Mouse (Mus musculus) G1E (cell line): ENCODE data around the gene Zfyve28. TPM values are rescaled to one million over a fixed set of nuclear protein-coding genes. Genes with fewer than 3 reads are reported as not detected.
A peak's percentile ranks its signal among the peaks of the same experiment; 100 is the strongest.

Experiments
- ATAC-seq: 2 replicates; pipeline ENCODE4 v1.8.0; 2016; ENCODE audit warnings: mild to moderate bottlenecking; ENCODE audit not compliant: insufficient number of reproducible peaks, poor library complexity, low FRiP score, severe bottlenecking; ENCODE audit errors: extremely low read depth
- DNase-seq: peaks from one replicate; pipeline ENCODE4 v3.0.0; 2012; ENCODE audit warnings: low spot score
- H3K27me3 ChIP-seq: 2 replicates; pipeline ENCODE4 v1.6.1; 2012; ENCODE audit warnings: mild to moderate bottlenecking, low read length, inconsistent platforms; ENCODE audit not compliant: insufficient read depth
- H3K36me3 ChIP-seq: replicated peaks from 2 replicates; pipeline ENCODE3; 2012; ENCODE audit warnings: mild to moderate bottlenecking, inconsistent platforms
- H3K4me1 ChIP-seq: 2 replicates; pipeline ENCODE4 v1.6.1; 2012; ENCODE audit warnings: low read depth, low read length, inconsistent platforms, mixed read lengths; ENCODE audit not compliant: insufficient read depth
- H3K4me3 ChIP-seq: 2 replicates; pipeline ENCODE4 v1.5.1; 2012; ENCODE audit warnings: low read depth, mild to moderate bottlenecking, inconsistent platforms, low read length, moderate library complexity, mixed read lengths
- H3K9me3 ChIP-seq: replicated peaks from 2 replicates; pipeline ENCODE4 v1.6.1; 2012; ENCODE audit warnings: inconsistent platforms
- CTCF ChIP-seq: IDR thresholded peaks from 2 replicates; pipeline ENCODE4 v1.5.1; 2012; ENCODE audit warnings: low read depth, low read length, inconsistent platforms, mixed read lengths
- GATA1 ChIP-seq: IDR thresholded peaks from 2 replicates; pipeline ENCODE4 v1.6.1; 2012; ENCODE audit warnings: borderline replicate concordance, low read length, inconsistent platforms, mixed read lengths
- GATA2 ChIP-seq: IDR thresholded peaks from 2 replicates; pipeline ENCODE4 v1.6.1; 2012; ENCODE audit warnings: low read depth, low read length, inconsistent platforms, borderline replicate concordance
- POLR2AphosphoS5 ChIP-seq: IDR thresholded peaks from 2 replicates; pipeline ENCODE4 v1.6.1; 2012; ENCODE audit warnings: low read depth, low read length, inconsistent platforms; ENCODE audit not compliant: insufficient replicate concordance
- TAL1 ChIP-seq: conservative IDR thresholded peaks from 2 replicates; pipeline ENCODE4 v1.6.1; 2012; ENCODE audit warnings: low read depth, low read length, inconsistent platforms, mixed read lengths
- polyA plus RNA-seq: library from polyadenylated mRNA; stranded (reverse); fragments of >175 nt; gene quantifications from 2 replicates; pipeline ENCODE4 v1.2.3, GENCODE M21; 2012
- total RNA-seq, 2 experiments: library from RNA; stranded (forward) in 1 of 2; stranded (reverse) in 1 of 2; fragments of 200-1000 nt in 1 of 2; fragments of >200 nt in 1 of 2; fragmentation: Nextera tagmentation in 1 of 2; gene quantifications; 2 replicates each; pipeline ENCODE4 v1.2.3; 2014 to 2017

Zfyve28 gene
- not detected in 2 replicates for total RNA-seq (2014; fragmentation: Nextera tagmentation)
- 0.05 TPM in 1 of 2 replicates, not detected in the other for total RNA-seq (2017)
- not detected in 2 replicates for polyA plus RNA-seq

GRCm38 (mm10) chr5:34288154-34288716 lies at the start of gene Zfyve28, which contains the start of gene Cfap99:
Gene Zfyve28 (minus strand): TSS chr5:34288449.
Gene Cfap99 (plus strand): TSS chr5:34288600.
- no peak within 1 kb of the TSS; the same call in 1 of the 2 replicates for H3K4me3 ChIP-seq
- H3K36me3 ChIP-seq, result no peaks in the 10 kb centered on the region
- H3K9me3 ChIP-seq, result peaks cover 14% of the 10 kb centered on the region
- TF ChIP-seq CTCF (no peak), POLR2AphosphoS5 (no peak), TAL1 (no peak), GATA2 (no peak), GATA1 (no peak)
- no peak for ATAC-seq
- H3K4me1 ChIP-seq, result no peaks in the 10 kb centered on the region
- no peak for DNase-seq
- H3K27me3 ChIP-seq, result peaks cover 46% of the 10 kb centered on the region

GRCm38 (mm10) chr5:34336775-34337450 lies 48.7 kb upstream of the Zfyve28 start:
- DNase-seq (peak; percentile 74), ATAC-seq (no peak)
- peaks cover 46% of the 10 kb centered on the region for H3K4me1 ChIP-seq
- no peak for TF ChIP-seq POLR2AphosphoS5
- H3K36me3 ChIP-seq, result peaks cover 30% of the 10 kb centered on the region
- no peaks in the 10 kb centered on the region for H3K27me3 ChIP-seq
- peak overlapping the region; percentile 94 for H3K4me3 ChIP-seq
- H3K9me3 ChIP-seq, result no peaks in the 10 kb centered on the region

GRCm38 (mm10) chr5:34336097-34336774 lies 48.0 kb upstream of the Zfyve28 start, which contains the start of gene Rnf4:
Gene Rnf4 (plus strand): TSS chr5:34336289.
- peak within 1 kb of the TSS; percentile 94 for H3K4me3 ChIP-seq
- TF ChIP-seq TAL1 (no peak), CTCF (no peak), POLR2AphosphoS5 (no peak), GATA2 (no peak), GATA1 (no peak)

GRCm38 (mm10) chr5:34335539-34336096 lies 47.4 kb upstream of the Zfyve28 start:
- DNase-seq, result peak; percentile 44
- TF ChIP-seq TAL1 (no peak), GATA1 (no peak), POLR2AphosphoS5 (no peak), GATA2 (no peak), CTCF (no peak)
- peaks cover 36% of the 10 kb centered on the region for H3K4me1 ChIP-seq
- H3K27me3 ChIP-seq, result no peaks in the 10 kb centered on the region
- no peaks in the 10 kb centered on the region for H3K9me3 ChIP-seq
- peak overlapping the region; percentile 94 for H3K4me3 ChIP-seq
- H3K36me3 ChIP-seq, result peaks cover 36% of the 10 kb centered on the region
- no peak; the same call in 1 of the 2 replicates for ATAC-seq

More at GRCm38 (mm10) chr5:34336097-34336774, 48.0 kb upstream of the Zfyve28 start, which contains the start of gene Rnf4:
- H3K9me3 ChIP-seq, result no peaks in the 10 kb centered on the region
- ATAC-seq (peak; percentile 89), DNase-seq (peak; percentile 98)
- peaks cover 33% of the 10 kb centered on the region for H3K36me3 ChIP-seq
- peaks cover 41% of the 10 kb centered on the region for H3K4me1 ChIP-seq
- no peaks in the 10 kb centered on the region for H3K27me3 ChIP-seq

GRCm38 (mm10) chr5:34334081-34334480 lies 45.8 kb upstream of the Zfyve28 start:
- peaks cover 23% of the 10 kb centered on the region for H3K4me1 ChIP-seq
- ATAC-seq (no peak), DNase-seq (no peak)
- H3K27me3 ChIP-seq, result no peaks in the 10 kb centered on the region
- H3K9me3 ChIP-seq, result peaks cover 6% of the 10 kb centered on the region
- H3K36me3 ChIP-seq, result peaks cover 25% of the 10 kb centered on the region
- TF ChIP-seq GATA1 (no peak), CTCF (no peak), TAL1 (no peak), POLR2AphosphoS5 (no peak)
- H3K4me3 ChIP-seq, result no peak overlapping the region

- H3K4me3 ChIP-seq, result no peak overlapping the region
- H3K9me3 ChIP-seq, result peaks cover 6% of the 10 kb centered on the region
- ATAC-seq (no peak), DNase-seq (no peak)
- TF ChIP-seq TAL1, result no peak
- TF ChIP-seq GATA1, result no peak
- no peak for TF ChIP-seq GATA2
- TF ChIP-seq CTCF, result no peak
- TF ChIP-seq POLR2AphosphoS5, result no peak
- H3K4me1 ChIP-seq, result peaks cover 7% of the 10 kb centered on the region
- peaks cover 18% of the 10 kb centered on the region for H3K36me3 ChIP-seq
- peaks cover 24% of the 10 kb centered on the region for H3K27me3 ChIP-seq
Observed at GRCm38 (mm10) chr5:34330136-34330535, 41.9 kb upstream of the Zfyve28 start.
